7 mouse cellular contexts compared by ENCODE assay signal in the genomic region with DNA sequence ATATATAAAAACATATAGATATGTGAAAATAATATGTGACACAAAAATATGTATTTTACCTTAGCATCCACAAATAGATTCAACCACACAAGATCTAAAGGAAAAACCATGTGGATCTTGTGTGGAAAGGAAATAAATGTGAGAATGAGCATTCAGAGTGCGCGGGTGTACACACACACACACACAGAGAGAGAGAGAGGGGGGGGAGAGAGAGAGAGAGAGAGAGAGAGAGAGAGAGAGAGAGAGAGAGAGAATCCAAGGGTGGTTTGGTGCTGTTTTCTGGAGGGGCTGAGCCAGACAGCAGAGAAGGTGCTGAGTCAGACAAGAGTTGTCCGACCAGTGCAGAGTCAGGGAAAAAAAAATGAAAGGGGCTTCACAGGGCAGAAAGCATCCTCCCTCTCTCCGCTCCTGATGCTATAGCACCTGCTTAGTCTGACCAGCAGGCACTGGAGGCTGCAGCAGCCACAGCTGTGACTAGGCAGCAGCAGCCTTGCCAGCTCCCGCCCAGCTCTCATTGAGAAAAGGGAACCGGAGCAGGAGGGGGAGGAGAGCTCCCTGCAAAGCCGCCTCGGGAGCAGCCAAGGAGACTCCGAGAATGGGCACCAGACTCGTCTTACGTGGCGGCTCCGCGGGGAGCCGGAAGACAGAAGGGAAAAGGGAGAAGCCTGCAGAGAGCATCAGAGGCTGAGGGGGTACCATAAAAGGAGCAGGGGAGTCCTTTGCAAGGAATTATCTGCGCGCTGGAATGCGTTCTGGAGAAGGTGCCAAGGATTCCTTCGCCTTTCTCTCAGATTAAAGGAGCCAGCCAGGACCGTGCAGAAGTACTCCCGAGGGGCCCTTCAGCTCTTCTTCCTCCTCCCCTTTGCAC.
DNase-seq lines count a peak whose midpoint lies in the region; ATAC-seq and TF ChIP-seq lines count a peak whose summit lies in the region.

No protein-coding gene starts in this region.

- peak; percentile 96 for ATAC-seq in embryonic facial prominence, embryonic 14.5 days (ENCODE audit: low read depth)
- ATAC-seq in limb, embryonic 11.5 days (ENCODE audit: insufficient number of reproducible peaks, low FRiP score, low TSS enrichment, low read depth) = peak; percentile 70; the same call in 1 of the 2 replicates
- peak; percentile 95 for ATAC-seq in midbrain, embryonic 12.5 days (ENCODE audit: low FRiP score, low read depth)
- ATAC-seq in stomach, embryonic 15.5 days (ENCODE audit: insufficient read depth, low FRiP score, low read depth) = peak; percentile 87

- peak overlapping the region; percentile 68 for H3K27ac ChIP-seq in embryonic facial prominence, embryonic 14.5 days (replicated peaks; ENCODE audit: low read depth, low read length)
- no peak overlapping the region for H3K27ac ChIP-seq in limb, embryonic 11.5 days (replicated peaks; ENCODE audit: low read depth, low read length)
- H3K27ac ChIP-seq in midbrain, embryonic 12.5 days (replicated peaks) = peak overlapping the region; percentile 75
- peak overlapping the region; percentile 71 for H3K27ac ChIP-seq in stomach, embryonic 15.5 days

- peak overlapping the region; percentile 43 for H3K4me3 ChIP-seq in embryonic facial prominence, embryonic 14.5 days (ENCODE audit: low read depth, low read length)
- peak overlapping the region; percentile 28 for H3K4me3 ChIP-seq in limb, embryonic 11.5 days (ENCODE audit: low read depth, low read length)
- peak overlapping the region; percentile 47 for H3K4me3 ChIP-seq in midbrain, embryonic 12.5 days
- H3K4me3 ChIP-seq in stomach, embryonic 15.5 days (replicated peaks) = peak overlapping the region; percentile 39

- peak overlapping the region; percentile 75 for H3K4me2 ChIP-seq in embryonic facial prominence, embryonic 14.5 days (ENCODE audit: low read depth, low read length)
- H3K4me2 ChIP-seq in limb, embryonic 11.5 days (ENCODE audit: low read depth, severe bottlenecking) = peak overlapping the region; percentile 76
- H3K4me2 ChIP-seq in midbrain, embryonic 12.5 days (replicated peaks) = peak overlapping the region; percentile 82
- H3K4me2 ChIP-seq in stomach, embryonic 15.5 days = peak overlapping the region; percentile 72

- peak; percentile 95 for DNase-seq in brain, embryonic 14.5 days (ENCODE audit: low read depth)
- DNase-seq in embryonic facial prominence, embryonic 14.5 days (ENCODE audit: low spot score) = peak; percentile 94
- peak; percentile 65 to 68 for DNase-seq in heart, adult 9 months (ENCODE audit: low spot score in 2 of 2)
- peak; percentile 92 for DNase-seq in kidney, adult 9 months
- peak; percentile 80 for DNase-seq in limb, embryonic 11.5 days (ENCODE audit: low spot score)

- no peaks in the 10 kb centered on the region for H3K36me3 ChIP-seq in embryonic facial prominence, embryonic 14.5 days (ENCODE audit: control insufficient read depth, insufficient read depth, low read length)
- no peaks in the 10 kb centered on the region for H3K36me3 ChIP-seq in limb, embryonic 11.5 days (ENCODE audit: control insufficient read depth, insufficient read depth, low read length)
- H3K36me3 ChIP-seq in midbrain, embryonic 12.5 days = no peaks in the 10 kb centered on the region
- H3K36me3 ChIP-seq in stomach, embryonic 15.5 days = 0 out of 2 replicates have a peak, but pooled peaks cover 3% of the 10 kb centered on the region

- H3K9ac ChIP-seq in embryonic facial prominence, embryonic 14.5 days (ENCODE audit: low read depth, low read length) = peak overlapping the region; percentile 54
- H3K9ac ChIP-seq in limb, embryonic 11.5 days (ENCODE audit: low read length) = peak overlapping the region; percentile 35; the same call in 1 of the 2 replicates
- H3K9ac ChIP-seq in midbrain, embryonic 12.5 days (replicated peaks) = peak overlapping the region; percentile 52
- H3K9ac ChIP-seq in stomach, embryonic 15.5 days = 0 out of 2 replicates have a peak overlapping the region, but pooled peaks have one; percentile 14

- no peaks in the 10 kb centered on the region for H3K27me3 ChIP-seq in embryonic facial prominence, embryonic 14.5 days (replicated peaks; ENCODE audit: control insufficient read depth, insufficient read depth, low read length)
- no peaks in the 10 kb centered on the region for H3K27me3 ChIP-seq in limb, embryonic 11.5 days (ENCODE audit: control insufficient read depth, insufficient read depth, low read length)
- H3K27me3 ChIP-seq in midbrain, embryonic 12.5 days = peaks cover 4% of the 10 kb centered on the region; the same call in 1 of the 2 replicates
- no peaks in the 10 kb centered on the region for H3K27me3 ChIP-seq in stomach, embryonic 15.5 days (replicated peaks)

- no peak; the same call in 1 of the 2 replicates for TF ChIP-seq POLR2A in brain, embryonic 14.5 days (IDR thresholded peaks at IDR 0.05; ENCODE audit: borderline replicate concordance, extremely low read depth, insufficient read depth, insufficient read length, poor library complexity, severe bottlenecking)

- WGBS in embryonic facial prominence, embryonic 14.5 days = under 1% methylated on average over 21 of the region's 21 CpGs
- 2% methylated on average over 21 of the region's 21 CpGs for WGBS in limb, embryonic 11.5 days
- WGBS in midbrain, embryonic 12.5 days = under 1% methylated on average over 21 of the region's 21 CpGs
- 1% methylated on average over 21 of the region's 21 CpGs for WGBS in stomach, embryonic 15.5 days

- H3K9me3 ChIP-seq in embryonic facial prominence, embryonic 14.5 days (ENCODE audit: control insufficient read depth, low read length) = no peaks in the 10 kb centered on the region
- no peaks in the 10 kb centered on the region for H3K9me3 ChIP-seq in limb, embryonic 11.5 days (ENCODE audit: control insufficient read depth, low read length)
- H3K9me3 ChIP-seq in midbrain, embryonic 12.5 days = no peaks in the 10 kb centered on the region
- no peaks in the 10 kb centered on the region for H3K9me3 ChIP-seq in stomach, embryonic 15.5 days

- no peak for TF ChIP-seq CTCF in brain, embryonic 14.5 days (IDR thresholded peaks at IDR 0.05; ENCODE audit: borderline replicate concordance, extremely low read depth, insufficient read depth, insufficient read length)

- peaks cover 18% of the 10 kb centered on the region for H3K4me1 ChIP-seq in embryonic facial prominence, embryonic 14.5 days (ENCODE audit: control insufficient read depth, insufficient read depth, low read length)
- H3K4me1 ChIP-seq in limb, embryonic 11.5 days (ENCODE audit: control insufficient read depth, insufficient read depth, low read length) = 0 out of 2 replicates have a peak, but pooled peaks cover 4% of the 10 kb centered on the region
- peaks cover 27% of the 10 kb centered on the region for H3K4me1 ChIP-seq in midbrain, embryonic 12.5 days
- H3K4me1 ChIP-seq in stomach, embryonic 15.5 days = peaks cover 16% of the 10 kb centered on the region; the same call in 1 of the 2 replicates
